Mouse (Mus musculus) limb, embryonic 15.5 days (tissue): Measurements from ENCODE around the gene Acrv1. TPM values are rescaled to one million over a fixed set of nuclear protein-coding genes. Genes with fewer than 3 reads are reported as not detected.

Experiments used
- polyA plus RNA-seq: library from polyadenylated mRNA; unstranded; fragments of >200 nt; fragmentation: Nextera tagmentation; extraction: Ambion mirVana; gene quantifications from 2 replicates; pipeline ENCODE4 v1.2.1, GENCODE M21; 2015

Gene Acrv1
- polyA plus RNA-seq, 1 experiment from 2014 or later: not detected

Other genes with a start within 250 kb of the Acrv1 start
- gene Gm9513, start 217.6 kb upstream of the Acrv1 start, polyA plus RNA-seq: not detected in 2 replicates
- gene Gm5615, start 151.3 kb upstream of the Acrv1 start, polyA plus RNA-seq: not detected in 2 replicates
- gene Gm17689, start 110.6 kb upstream of the Acrv1 start, polyA plus RNA-seq: not detected in 2 replicates
- gene A630095E13Rik, start 49.8 kb upstream of the Acrv1 start, polyA plus RNA-seq: not detected in 2 replicates
- 24.4 and 26.0 TPM in 2 replicates for gene Chek1, start 33.8 kb downstream of the Acrv1 start, polyA plus RNA-seq
- gene Stt3a, start 74.5 kb downstream of the Acrv1 start, polyA plus RNA-seq: 315 and 320 TPM in 2 replicates
- 85.0 and 103 TPM in 2 replicates for gene Ei24, start 104.2 kb downstream of the Acrv1 start, polyA plus RNA-seq
- 42.0 and 44.0 TPM in 2 replicates for gene Fez1, start 128.6 kb downstream of the Acrv1 start, polyA plus RNA-seq